Mouse (Mus musculus) thymus, adult 2 months (tissue): ENCODE data around the gene Eva1c.

Experiments
- CTCF ChIP-seq: fragments of 200-500 bp; IDR thresholded peaks from 2 replicates; pipeline ENCODE4 v1.5.1; 2012; ENCODE audit warnings: mild to moderate bottlenecking, control low read depth, low read length, moderate library complexity, borderline replicate concordance; ENCODE audit not compliant: control insufficient read depth, poor library complexity, insufficient read depth; ENCODE audit errors: extremely low read depth
- POLR2A ChIP-seq: fragments of 200-500 bp; IDR thresholded peaks from 2 replicates; pipeline ENCODE4 v1.6.1; 2012; ENCODE audit warnings: mild to moderate bottlenecking, low read length, control low read depth, moderate library complexity; ENCODE audit not compliant: control insufficient read depth, poor library complexity, insufficient read depth; ENCODE audit errors: extremely low read depth

DNA sequence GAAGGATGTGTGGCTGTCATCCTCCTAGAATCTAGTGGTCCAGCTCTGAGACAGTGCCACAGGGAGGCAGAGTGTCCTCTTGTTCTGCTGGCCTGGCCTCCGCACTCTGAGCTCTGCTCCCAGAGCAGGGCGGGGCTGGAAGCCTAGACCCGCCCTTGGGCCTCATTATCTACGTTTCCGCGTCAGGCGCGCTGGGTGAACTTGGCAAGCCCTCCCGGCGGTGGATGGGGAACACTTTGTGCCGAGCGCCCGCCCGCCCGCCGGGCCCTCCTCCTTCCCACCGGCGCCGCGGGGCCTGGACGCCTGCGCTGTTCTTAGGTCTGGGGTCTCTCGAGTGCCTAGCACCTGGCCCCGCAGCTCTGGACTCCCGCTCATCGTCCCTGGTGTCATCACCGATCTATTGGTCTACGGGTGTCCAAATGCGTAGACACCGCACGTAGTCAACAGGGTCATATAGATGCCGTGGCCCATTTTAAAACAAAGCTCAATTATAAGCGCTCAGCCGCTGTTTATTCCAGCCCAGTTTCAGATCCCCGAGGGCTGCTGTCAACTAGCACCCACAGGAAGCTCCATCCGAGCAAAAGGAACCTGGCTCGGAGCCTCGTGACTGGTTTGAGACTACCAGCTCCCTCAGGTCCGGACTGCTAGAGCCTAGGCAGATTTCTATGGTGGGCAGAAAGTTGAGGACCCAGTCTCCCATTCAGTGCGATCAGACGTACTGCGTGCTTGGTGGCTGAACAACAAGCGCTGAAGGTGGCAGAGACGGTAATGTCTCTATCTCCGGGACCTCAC is 3.6 kb downstream of the Eva1c start:
- no peak for TF ChIP-seq CTCF
- no peak for TF ChIP-seq POLR2A
